Mouse (Mus musculus): ENCODE results near the gene Zfp691.

Zfp691 gene

GRCm38 (mm10) chr4:119173851-119174453 is at the start of gene Zfp691:
Zfp691 (minus strand) TSS chr4:119174195.
- peak; percentile 100 for ATAC-seq (ENCODE audit: low TSS enrichment)

- ATAC-seq (ENCODE audit: low TSS enrichment), result peak; percentile 64; the same call in 1 of the 2 replicates
Measured at GRCm38 (mm10) chr4:119223696-119224095, 49.7 kb upstream of the Zfp691 start.

GRCm38 (mm10) chr4:119218169-119218568 is 44.2 kb upstream of the Zfp691 start, which contains the start of gene Tmem269:
Tmem269 (minus strand) TSS chr4:119218217.
- ATAC-seq (ENCODE audit: low TSS enrichment), result no peak

DNA sequence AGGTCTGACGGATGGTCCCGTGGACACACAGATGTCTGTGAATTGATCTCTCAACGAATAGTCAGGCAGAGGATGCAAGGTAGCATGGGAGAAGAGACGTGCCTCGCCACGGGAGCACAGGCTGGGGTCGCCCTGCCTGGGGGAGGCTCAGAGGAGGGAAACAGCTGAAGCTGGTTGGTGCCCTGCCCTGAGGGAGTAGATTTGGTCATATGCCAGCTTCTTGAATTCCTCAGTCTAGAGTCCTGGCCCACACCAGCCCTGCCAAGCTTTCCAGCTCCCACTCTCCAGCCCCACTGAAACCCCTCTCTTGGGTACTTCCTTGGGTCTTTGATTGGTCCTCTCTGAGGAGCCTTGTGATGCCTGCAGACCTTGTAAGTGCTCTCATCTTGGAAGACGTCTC is 42.7 kb upstream of the Zfp691 start:
- no peak for ATAC-seq (ENCODE audit: low TSS enrichment)

DNA sequence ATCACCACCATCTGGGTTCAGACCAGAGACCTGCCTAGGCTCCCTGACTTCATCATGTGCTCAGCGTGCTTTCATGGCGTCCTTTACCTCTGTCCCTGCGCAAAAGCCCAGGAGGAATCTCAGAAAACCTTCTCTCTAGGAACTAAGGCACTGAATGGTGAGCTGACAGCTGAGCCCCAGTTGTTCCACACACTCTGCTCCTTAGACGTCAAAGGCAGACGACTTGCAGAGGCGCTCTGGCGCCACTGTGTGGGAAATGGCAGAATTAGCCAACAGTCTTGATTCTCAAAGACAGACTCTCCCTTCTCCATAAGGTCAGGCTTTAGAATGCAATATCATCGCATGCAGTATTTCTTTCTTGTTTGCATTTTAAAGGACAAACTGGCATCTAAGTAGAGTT is 30.7 kb upstream of the Zfp691 start:
- peak; percentile 94 for ATAC-seq (ENCODE audit: low TSS enrichment)

- no peak for ATAC-seq (ENCODE audit: low TSS enrichment)
Measured at GRCm38 (mm10) chr4:119198105-119198504, 24.1 kb upstream of the Zfp691 start.

DNA sequence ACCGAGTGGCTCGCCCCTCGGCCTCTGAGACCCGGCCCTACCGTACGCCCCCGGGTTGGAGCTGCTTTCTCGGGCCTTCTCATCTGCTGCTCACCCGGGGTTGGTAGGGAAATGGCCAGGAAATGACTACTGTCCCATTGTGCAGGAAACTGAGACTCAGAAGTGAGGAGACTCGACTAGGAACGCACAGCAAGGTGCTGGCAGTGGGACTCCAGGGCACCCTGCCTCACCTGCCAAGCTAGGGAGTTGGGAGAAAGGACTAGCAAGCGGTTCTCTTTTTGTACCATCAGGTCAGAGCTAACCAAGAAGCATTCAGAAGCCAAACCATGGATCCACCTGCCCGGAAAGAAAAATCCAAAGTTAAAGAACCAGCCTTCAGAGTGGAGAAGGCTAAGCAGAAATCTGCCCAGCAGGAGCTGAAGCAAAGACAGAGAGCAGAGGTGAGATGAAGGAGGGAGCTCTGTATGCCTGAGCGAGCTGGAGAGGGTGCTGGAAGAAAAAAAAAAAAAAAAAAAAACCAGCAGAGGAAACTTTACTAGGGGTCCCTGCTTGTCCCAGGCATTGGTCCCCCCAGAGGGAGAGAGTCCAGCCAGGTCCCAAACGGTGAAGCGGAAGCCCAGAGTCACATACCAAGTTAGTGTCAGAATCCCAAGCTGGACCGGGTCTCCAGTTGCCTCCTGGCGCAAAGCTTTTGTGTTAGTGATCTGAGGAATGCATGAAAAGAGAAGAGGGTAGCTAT is 21.8 kb upstream of the Zfp691 start:
- peak; percentile 60 for ATAC-seq (ENCODE audit: low TSS enrichment)

DNA sequence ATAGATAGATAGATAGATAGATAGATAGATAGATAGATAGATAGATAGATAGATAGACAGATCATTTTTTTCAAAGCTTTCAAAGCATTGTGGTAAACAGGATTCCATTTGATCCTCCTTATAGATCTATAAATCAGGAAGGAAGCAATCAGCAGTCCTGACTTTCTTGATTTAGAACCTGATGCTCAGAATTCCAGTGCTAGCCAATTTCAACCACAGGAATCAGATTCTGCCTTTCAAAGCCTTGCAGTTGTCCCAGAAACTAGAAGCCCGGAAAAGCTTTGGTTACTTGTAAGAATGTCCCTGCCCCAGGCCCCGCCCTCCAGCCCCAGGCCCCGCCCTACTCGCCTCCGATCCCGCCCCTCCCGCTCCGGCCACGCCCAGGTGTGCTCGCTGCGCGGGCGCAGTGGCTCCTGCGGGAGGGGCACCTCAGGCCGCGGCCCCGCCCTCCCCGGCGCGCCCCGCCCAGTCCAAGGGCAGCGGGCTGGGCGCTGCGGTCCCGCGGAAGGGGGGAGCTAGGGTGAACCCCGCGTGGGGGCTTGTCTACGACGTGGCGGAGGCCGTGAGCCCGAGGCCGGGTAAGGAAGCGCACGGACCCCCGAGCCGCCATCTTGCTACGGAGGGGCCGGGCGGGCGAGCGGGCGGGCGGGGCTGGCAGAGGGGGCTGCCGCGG is 21.1 kb upstream of the Zfp691 start, which contains the start of gene Svbp:
TSS of gene Svbp (plus strand) at position 398 of the 673 bp plus-strand sequence.
- ATAC-seq (ENCODE audit: low TSS enrichment), result peak; percentile 94

GRCm38 (mm10) chr4:119192757-119193156 is 18.8 kb upstream of the Zfp691 start:
- no peak for ATAC-seq (ENCODE audit: low TSS enrichment)

GRCm38 (mm10) chr4:119191273-119191672 is 17.3 kb upstream of the Zfp691 start:
- ATAC-seq (ENCODE audit: low TSS enrichment), result no peak

DNA sequence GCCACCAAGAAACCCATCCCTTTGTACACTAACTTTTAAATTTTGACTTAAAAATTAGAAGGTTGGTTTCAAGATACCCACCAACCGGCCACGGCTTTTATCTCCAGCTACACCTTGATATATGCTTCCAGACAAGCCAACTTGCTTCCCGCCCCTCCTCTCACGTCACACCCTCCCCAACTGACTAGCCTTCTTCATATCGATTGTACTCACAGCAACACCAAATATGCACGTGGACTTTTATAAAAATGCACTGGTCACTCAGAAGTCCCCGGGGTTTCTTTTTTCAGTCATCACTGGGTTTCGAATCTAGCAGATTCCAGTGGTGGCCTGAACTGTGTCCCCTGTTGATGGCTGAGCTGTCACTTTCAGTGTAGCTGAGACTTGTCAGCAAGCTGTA is 16.6 kb upstream of the Zfp691 start:
- no peak for ATAC-seq (ENCODE audit: low TSS enrichment)

DNA sequence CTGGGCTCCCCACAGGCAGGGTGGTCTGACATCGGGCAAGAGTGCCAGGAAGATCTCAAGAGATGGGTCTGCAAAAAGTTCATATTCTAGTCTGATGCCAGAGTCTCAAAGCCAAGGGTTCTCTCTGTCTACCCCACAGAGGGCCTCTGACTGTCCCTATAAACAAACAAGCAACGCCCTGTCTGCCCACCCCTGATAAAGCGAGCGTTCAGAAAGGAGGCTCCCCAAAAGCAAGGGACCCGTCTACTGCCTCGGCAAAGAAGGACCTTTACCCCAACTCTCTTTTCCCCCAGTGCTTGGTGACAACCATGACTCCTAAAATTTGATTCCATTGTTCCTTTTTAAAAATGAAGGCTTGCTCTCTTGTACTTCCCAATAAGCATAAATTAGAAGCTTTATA is 15.9 kb upstream of the Zfp691 start, which contains the start of gene Ermap:
TSS of gene Ermap (minus strand) at position 148 of the 400 bp plus-strand sequence.
- no peak for ATAC-seq (ENCODE audit: low TSS enrichment)

GRCm38 (mm10) chr4:119189392-119189791 is 15.4 kb upstream of the Zfp691 start:
- no peak for ATAC-seq (ENCODE audit: low TSS enrichment)

DNA sequence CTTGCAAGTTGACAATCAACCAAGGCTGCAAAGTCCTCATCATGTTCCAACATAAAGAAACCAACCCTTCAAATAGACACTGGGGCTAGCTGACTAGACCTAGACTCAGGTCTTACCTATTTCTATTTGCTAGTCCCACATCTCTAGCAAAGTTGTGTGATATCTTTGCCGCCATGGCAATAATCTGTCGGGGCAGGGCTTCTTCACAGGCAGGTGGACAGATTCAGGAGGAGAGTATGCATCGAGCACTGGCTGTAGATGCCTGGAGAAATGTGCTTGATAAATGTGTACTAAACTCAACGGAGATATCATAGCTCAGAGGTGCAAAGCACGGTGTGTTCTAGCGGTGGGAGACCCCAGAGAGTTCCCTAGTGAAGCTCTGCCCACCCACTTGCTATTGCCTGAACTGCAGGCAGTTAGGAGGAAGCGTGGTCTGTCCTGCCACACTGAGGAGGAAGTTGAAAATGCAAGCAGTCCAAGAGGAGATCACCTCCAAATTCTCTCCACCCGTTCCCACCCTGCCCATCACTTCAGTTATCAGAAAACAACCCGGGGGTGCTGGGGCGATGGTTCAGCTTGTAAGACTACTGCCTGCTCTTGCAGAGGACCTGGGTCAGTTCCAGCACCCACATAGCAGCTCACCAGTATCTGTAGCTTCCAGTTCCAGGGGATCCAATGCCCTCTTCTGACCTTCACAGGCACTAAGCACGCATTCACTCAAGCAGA is 14.2 kb upstream of the Zfp691 start:
- ATAC-seq (ENCODE audit: low TSS enrichment), result no peak

GRCm38 (mm10) chr4:119185771-119186170 is 11.8 kb upstream of the Zfp691 start:
- ATAC-seq (ENCODE audit: low TSS enrichment), result no peak

DNA sequence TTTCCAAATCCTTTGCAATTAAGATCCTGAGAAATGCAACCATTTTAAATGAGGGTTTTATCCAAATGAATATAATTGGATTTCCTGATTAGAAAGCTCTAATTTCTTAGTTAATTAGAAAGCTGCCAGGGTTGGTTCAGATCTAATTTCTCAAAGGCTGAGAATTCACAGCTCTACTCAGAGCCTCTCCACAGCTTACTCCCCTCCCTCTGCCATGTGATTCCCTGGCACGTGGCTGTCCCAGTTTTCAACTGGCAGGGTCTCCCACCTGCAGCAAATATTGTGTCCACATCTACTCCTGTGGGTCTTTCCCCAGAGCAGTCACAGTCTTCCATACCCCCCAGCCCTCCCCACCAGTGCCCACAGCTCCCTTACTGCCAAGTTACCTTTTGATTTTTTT is 9.5 kb upstream of the Zfp691 start:
- no peak for ATAC-seq (ENCODE audit: low TSS enrichment)

GRCm38 (mm10) chr4:119181456-119181855 is 7.5 kb upstream of the Zfp691 start:
- ATAC-seq (ENCODE audit: low TSS enrichment), result no peak

DNA sequence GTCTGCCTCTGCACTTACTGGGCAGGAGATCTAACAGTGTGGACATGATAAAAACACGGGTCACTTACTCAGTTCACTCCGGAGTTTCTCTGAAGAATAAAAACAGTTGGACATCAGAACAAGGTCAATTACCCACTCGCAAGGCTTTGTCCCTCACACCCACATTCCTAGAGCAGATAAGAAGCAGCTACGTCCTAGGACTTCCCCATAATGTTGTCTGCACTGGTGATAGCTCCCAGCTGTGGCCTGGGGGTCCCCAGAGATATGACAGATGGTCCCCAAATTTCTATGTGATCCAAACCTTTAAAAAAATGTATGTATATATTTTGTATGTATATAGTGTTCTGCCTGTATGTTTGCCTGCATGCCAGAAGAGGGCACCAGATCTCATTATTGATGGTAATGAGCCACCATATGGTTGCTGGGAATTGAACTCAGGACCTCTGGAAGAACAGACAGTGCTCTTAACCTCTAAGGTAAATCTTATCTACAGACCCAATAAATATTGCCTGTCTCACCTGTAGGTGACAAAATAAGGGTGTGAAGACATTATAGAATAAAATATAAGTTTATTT is 6.2 kb upstream of the Zfp691 start:
- no peak for ATAC-seq (ENCODE audit: low TSS enrichment)

DNA sequence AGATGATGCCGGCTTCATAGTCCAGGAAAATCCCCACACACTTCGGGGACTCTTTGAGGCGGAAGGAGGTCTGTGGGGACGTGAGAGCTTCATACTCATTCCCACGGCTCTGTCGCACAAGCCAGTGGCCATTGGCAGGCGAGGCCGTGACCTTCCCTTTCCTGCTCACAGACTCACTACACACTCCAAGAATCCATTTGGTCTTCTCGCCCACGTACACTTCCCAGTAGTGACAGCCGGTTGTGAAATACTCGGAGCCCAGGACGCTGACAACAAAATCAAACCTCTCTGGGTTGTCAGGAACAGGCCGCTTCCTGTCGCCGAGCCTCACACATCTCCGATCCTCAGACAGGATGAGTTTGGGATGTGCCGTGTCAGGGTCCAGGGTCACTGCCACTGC is 4.3 kb upstream of the Zfp691 start:
- ATAC-seq (ENCODE audit: low TSS enrichment), result no peak

DNA sequence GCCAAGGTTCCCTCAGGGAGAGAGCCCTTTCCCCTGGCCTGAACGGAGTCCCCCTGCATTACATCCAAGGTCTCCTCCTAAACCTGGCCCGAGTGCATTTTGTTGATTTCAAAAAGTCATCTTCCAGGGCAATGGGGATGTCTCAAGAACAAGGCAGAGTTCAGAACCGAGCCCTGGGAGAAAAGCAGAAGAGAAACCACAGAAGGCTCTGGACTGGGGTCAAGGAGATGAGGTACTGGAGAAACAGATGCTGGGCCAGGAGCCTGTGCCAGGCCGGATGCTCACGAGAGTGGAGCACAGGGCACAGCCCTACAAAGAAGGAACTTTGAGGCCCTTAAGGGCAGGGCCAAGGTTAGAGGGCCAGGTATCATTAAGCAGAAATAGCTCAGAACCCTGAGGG is 3.7 kb upstream of the Zfp691 start:
- no peak for ATAC-seq (ENCODE audit: low TSS enrichment)

DNA sequence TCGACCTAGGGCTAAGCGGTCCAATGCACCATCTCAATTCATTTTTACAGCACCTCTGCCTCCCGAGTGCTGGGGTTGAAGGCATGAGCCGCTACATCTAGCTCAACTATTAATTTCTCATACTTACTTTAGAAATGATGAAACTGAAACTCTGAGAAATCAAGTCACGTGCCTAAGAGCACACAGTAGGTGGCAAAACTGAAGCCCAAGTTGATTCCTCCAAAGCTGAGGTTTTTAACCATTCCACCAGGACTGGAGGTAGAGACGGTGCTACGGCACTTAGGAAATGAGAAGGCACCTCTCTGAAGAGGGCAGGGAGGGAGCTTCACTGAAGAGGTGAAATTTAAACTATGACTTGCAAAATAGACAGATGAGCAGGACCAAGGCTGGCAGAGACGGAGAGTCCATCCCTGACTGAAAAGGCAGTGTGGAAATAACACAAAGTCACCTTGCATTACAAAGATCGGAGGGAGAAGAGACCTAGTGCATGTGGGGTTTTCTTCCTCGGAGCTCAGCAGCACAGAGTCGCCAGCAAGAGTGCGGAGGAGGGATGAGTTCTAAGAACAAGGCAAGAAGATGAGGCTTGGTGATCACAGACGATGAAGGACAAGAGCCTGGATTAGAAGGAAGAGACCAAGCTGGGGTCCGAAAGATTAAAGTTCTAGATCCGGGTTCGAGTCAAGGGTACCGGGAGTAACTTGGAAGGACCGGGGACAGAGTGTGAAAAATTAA is 910 bp downstream of the Zfp691 start:
- peak; percentile 44; the same call in 1 of the 2 replicates for ATAC-seq (ENCODE audit: low TSS enrichment)

Data from frontal cortex, adult (tissue).